Mouse (Mus musculus) layer of hippocampus, adult 11-12 months (tissue): ENCODE data around the gene Shisal1.
A peak's percentile ranks its signal among the peaks of the same experiment; 100 is the strongest.

Source experiments
- DNase-seq: peaks from one replicate; pipeline ENCODE4 v3.0.0; 2022; ENCODE audit warnings: low spot score

Shisal1 gene

DNA sequence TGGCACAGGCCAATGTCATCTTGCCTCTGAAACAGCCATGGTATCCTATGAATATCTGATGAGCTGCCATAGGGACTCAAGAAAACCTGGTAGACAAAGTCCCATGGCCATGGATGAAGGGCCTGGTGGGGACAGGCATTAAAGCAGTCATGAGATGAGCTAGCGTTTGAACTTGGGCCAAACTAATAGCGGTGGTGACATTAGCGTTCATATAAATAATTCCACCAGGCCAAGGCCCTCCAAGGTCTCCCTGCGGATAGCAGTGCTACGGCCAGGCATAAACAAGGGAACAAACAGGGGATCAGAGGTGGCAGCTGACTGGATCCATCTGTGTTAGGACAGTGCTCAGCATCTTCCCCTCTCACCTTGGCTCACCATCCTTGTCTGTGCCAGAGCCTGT is 21.2 kb downstream of the Shisal1 start:
- DNase-seq: no peak

DNA sequence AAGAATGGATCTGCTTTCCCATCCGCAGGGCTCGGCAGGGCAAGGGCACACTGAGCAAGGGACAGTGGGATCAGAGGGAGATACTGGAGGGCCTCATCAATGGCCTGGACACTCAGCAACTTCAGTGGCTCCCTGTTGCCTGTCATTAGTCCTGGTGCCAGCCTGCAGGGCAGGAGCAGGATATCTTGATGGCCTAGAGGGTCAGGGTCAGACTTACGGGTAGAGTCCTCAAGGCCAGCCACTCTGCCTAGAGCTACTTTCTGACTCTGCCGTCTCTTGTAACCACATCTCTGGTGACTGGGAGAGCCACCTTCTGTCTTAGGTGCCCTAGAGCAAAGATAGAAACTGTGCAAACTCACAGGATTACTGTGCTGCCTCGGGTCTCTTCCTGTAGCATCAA is 23.1 kb downstream of the Shisal1 start:
- no peak for DNase-seq

DNA sequence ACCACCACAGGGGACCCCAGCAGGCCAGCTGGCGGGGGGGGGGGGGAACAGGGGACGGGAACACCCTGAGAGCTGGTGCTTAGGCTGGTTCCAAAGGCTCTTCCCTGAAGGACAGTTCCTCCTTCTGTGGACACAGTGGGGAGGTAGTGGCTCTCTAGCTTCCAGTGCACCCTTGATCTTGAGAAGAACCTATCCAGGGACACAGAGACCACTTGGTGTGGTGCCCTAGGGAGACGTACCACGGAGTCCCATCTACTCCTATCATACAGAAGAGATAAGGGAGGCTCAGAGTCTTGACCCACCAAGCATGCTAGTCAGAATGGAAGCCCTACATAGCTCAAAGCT is 28.7 kb downstream of the Shisal1 start:
- no peak for DNase-seq

DNA sequence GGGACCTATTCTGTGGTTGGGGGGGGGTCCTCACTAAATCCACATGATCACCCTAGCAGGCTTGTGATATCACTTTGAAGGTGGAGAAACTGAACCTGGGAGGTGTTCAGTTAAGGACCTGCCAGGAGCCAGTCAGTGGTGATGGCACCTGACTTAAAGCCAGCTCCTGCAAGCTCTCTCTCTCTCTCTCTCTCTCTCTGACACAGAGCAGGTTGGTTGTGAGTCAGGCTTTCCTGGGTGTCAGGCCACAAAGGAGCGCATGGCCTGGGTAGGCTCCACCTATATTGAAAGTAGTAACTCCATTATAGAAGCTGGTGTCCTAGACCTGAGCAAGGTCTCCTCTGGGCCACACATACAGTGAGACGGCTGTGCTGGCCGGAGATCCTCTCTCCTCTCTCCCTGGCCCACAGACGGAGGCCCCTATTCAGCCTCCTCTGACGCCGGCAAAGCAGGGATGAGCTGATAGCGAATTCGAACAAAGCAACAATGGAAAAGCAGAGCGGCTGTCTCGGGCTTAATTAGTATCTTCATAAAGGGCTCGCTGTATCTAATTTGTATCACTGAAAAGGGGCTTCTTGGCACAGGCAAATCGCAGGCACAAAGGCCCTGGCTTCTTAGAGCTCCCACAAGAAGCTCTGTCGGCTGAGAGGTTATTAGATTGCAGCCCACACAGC is 29.2 kb downstream of the Shisal1 start:
- no peak for DNase-seq

DNA sequence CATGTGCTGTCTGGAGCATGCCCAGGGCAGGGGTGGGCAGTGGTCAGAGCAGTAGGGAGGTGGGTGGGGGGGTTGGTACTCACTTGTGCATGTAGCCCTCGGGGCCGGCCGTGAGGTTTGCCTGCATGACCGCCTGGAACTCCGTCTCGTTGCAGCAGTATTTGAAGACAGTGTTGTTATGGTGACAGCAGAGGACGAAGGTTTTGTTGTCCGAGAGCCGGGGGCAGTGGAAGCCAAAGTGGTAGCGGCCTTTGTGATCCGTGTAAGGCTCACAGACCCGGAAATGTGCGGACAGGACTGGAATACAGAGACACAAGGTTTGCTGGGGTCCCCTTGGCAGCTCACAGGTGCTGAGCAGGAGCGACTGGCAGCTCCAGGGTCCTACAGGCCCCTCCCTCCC is 29.9 kb downstream of the Shisal1 start:
- no peak for DNase-seq

DNA sequence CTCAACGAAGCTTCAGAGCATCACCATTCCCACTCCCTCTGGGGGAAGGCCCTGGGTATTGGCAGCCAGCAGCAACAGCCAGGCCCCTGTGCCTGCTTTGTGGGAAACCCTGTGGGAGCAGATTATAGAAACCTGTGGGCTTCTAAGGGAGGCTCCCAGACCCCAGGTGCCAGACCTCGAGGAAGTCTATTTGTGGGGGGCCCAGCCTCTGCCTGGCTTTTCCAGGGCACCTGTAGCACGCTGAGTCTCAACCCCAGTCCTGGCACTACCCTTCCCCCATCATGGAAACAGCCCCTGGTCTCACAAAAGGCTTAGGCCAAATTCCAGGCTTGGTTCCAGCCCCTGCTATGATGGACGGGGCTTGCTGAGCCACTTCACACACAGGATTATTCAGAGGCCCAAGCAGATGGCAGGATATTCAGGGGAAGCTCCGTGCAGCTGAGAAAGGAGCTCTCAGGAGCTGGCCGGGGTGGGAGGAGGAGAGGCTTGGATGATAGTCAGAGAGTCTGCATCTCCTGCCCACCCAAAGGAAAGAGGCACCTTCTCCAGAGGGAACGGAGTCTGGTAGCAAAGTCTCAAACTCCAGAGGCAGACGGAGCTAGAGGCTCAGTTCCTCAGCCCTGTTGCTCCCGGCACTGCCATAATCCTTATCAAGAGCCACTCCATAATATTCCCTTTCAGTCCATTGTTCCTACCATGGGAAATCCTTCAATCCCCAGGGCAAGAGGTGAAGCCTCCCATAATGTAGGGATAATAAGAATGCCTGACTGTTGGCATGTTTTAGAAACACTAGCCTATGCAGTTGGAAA is 32.7 kb downstream of the Shisal1 start:
- peak; percentile 48 for DNase-seq

DNA sequence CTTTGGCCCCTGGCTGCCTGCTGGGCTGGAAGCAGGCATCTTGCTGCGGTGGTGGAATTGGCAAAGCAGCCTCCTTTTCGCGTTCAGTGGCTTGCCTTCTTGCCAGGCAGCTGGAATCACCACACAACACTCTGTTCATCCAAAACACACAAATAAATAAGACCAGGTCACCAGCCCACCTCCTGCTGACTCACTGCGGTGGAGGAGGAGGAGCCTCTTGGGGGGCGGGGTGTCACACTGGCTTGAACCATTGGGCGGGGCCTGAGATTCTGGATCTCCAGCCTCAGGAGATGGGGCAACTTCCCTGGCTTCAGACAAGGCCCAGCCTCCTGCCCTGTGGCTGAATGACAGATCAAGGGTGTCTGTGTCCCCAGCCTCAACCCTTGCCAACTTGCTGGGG is 34.5 kb downstream of the Shisal1 start:
- peak; percentile 43 for DNase-seq

DNA sequence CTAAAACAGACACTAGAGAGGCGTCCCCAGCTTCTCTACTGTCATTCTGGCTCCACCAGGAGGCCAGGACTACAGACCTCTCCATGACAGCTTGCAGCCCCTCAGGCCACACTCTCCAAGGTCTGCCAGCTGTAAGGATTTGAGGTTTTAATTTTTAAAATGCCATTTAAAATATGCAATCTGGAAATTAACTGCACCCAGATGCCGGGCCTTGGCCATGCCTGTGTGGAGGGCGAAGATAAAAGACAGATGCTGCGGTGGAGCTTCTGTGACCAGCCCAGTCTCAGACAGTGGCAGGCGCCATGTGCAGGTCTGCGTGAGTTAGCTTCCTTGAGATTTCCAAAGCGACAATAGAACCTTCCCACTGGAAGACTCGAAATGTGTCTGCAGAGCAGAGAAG is 36.8 kb downstream of the Shisal1 start:
- DNase-seq: no peak

DNA sequence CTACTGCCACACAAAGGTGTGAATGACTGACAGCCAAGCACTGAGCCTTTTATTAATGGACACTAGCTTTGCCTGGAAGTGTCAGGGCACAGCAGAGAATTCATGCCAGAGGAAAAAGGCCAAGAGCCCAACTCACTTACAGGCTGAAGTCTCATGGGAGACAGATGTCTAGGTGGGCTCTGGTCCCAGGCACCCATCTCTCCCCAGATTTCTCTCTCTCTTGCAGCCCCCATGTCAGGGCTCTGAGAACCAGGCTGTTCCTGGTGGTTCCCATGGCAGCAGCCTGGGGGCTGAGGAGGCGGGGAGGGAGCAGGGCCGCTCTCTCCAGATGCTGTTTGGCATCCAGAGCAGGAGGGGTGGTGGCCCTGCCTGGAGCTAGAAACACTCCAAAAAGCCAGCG is 38.3 kb downstream of the Shisal1 start:
- DNase-seq: peak; percentile 52

DNA sequence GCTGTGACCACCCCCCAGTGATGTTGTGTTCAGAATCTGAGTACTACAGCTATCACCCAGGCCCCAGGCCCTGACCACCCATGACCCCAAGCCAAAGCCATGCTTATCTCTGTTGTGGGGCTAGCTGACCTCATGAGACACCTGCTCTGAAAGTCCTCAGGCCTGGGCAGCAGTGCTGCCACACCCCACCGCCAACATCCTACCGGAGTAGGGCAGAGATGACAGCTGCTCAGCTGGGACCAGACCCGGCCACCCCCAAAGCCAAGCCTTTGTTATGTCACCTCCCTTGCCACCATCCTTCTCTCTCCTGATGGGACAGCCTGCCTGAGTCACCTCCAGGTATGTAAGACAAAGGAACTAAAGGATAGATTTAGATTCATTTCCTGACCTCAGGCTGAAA is 41.1 kb downstream of the Shisal1 start:
- DNase-seq: no peak

DNA sequence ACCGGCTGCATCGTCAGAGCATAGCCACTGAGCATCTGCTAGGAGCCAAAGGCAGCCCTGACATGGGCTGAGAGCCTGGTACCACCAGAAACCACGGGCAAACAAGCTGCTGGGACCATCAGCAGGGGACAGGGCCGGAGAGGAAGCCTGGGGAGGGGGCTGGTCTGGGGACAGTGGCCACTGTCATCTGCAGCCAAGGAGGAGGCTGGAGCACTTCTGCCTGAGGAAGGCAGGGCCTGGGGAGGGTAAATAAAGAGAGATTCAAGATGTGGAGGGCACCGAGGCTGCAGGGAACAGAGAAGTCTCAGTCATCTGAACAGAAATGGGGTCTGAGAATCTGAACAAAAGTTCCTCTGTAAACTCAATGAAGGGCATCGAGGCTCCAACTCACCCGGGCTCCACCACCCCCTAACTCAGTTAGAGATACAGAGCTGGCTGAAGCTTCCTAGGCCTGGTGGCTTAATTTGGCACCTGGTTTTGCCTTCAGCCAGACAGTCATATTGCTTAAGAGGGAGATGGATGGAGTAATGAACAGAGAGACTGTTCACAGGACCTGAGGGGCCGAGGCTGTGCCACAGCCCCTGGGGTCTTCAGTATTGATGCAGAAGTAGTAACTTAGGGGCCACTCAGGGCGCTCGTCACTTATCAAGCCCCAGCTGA is 43.3 kb downstream of the Shisal1 start:
- no peak for DNase-seq

DNA sequence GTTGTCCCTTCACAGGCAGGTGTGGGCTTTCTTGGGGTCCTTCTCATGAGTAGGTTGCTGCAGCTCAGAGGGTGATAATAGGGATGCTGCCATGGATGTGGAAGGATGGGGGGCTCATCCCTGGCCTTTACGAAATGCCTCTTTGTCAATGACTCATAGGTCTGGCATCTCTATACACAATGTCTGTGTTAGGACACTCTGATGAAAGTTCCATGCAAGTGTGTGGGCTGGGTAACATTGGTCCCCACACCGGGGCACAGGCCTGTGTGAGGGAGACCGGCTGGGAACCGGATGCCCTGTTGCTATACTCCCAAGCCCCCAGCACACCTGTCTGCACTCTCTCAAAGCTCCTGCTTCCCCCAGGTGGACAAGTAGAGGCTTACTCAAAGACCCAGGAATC is 48.3 kb downstream of the Shisal1 start:
- no peak for DNase-seq

DNA sequence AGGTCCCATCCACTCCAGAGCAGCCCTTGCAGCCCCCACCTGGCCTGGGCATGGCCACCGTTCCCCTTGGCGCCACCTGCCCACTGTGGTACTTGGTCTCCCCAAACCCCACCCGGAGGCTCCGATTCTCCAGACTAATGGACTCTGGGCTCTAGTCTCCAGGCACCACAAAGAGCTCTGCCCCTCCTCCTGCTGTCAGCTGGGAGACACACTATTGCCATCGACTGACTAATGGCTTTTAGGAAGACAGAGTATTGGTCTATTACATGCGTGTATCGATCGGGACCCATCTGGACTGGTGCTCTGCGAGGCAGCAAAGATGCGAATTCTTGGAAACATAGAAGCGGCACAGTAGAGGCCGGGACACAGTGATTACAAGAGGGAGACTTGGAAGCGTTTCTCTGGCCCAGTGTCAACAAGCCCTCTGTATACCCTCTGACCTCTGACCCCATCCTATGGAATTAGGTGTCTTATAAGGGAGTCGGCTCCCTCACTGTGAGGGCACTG is 49.2 kb downstream of the Shisal1 start:
- DNase-seq: no peak

DNA sequence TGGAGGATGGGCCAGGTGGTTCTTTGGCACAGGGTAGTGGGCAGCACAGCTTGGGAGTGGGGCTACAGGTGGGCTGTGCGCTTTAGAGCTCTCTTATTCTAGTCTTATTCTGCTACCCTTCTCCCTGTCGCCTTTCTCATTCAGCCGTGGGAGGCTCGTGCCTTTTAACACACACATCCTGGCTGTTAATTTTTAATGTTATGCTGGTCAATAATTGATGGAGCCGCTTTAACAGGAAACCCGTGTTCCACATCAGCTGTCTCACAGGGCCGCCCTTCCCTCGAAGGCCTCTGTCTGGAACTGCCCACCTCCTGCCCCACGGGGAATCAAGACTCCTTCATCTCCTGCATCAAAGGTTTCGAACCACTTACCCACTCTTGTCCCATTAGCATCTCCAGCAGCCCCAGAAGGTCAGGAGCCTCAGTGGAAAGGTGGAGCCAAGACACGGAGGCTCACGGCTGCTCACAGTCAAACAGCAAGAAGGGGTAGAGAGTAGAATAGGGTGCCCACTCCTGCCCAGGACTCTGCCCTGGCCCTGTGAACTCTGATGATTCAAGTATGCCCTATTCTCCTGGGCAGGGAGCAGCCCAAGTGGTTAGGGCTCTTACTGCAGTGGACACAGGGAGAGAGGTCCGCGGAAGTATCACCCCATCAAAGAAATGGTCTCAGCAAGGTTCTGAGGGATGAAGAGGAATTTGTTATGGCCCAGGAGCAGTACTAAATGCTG is 51.4 kb downstream of the Shisal1 start:
- DNase-seq: no peak

DNA sequence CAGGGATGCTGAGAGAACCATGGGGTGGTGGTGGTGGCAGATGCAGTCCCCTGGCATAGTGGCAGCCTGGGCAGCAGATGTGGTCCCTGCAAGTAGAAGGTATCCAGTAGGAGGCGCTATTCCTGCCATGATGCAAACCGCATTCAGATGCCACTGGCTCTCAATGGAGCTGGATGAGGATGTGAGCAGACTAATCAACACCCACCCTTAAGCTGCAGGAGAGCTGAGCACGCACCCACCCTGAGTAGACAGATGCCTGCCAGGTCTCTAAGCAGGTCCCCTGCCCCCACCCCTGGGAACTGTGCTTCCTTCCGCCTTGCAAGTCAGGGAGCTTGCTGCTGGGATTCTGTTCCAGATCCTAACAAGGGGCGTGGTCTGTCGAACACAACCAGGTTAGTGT is 53.6 kb downstream of the Shisal1 start:
- DNase-seq: peak; percentile 39

DNA sequence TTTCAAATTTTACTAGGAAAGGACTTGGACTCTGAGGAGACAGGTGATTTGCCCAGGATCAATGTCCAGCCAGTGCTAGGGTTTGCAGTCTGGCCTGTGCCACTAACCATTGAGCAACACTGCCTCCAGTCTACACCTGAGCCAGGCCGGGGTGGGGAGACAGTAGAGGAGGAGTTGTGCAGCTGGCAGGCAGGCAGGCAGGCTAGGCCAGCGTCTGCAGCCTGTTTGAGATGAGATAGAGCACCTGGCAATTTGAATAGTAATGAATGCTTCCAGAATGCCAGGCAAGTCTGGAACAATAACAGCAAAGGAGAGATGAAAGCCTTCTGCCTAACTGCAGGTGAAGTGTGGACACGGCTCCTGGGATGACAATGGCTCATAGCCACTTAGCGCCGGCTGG is 54.1 kb downstream of the Shisal1 start:
- DNase-seq: peak; percentile 41

DNA sequence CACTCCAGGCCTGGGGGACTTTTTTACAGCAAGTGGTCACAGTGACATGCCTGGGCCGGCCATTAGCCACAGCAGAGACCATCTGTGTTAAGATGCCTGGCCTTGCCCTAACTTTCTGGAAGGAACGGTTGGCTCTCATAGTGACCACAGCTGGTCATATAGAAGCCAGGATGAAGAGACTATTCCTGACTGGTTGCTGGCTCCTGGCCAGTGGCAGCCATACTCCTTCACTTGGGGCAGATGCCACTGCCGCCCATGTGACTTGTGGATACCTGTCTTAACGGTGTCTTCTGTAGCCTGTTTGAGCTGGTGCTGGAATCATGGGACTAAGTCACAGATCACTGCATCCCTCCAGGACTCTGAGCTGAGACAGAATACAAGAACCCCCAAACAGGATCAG is 54.8 kb downstream of the Shisal1 start:
- no peak for DNase-seq

DNA sequence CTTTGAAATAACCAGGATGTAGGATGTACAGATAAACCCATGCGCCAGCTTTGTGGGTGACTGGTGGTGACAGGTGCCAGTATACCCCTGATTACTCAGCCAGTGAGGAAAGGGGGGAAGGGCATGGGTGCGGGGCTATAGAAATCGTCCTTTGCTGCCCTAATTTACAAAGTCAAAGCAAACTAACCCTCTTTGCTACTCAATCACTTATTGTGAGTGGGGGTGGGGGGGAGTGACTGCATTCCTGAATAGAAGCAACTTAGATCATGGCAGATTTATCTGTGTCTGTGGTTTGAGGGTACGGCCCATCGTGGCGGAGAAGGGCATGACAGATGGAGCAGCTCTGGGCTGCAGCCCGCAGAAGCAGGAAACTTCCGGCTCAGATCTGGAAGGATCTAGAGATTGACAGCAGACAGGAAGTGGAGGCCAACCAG is 58.2 kb downstream of the Shisal1 start:
- no peak for DNase-seq

DNA sequence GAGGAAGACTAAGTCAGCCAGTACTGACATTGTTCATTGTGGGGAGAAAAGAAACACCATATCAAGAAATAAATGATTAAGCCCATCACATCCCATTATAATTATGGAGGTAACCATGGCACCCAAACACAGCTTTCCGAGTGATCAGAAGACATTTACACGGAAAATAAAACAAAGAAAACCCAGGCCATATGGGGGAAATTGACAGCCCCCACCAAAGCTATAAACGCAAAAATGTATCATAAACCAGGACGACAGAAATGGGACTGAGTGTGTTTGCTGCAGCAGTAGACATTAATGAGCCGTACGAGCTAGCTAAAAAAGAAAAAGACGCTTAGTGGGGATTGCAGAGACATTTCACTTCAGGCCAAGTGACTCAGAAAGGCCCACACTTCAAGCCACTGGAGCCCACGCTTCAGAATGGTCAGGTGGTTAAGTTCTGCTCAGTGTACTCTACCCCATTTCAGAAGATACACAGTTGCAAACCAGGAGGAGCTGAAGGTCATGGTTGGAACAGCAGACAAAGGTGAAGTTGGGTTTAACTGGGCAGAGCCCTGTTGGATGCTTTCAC is 60.8 kb downstream of the Shisal1 start:
- DNase-seq: peak; percentile 32

DNA sequence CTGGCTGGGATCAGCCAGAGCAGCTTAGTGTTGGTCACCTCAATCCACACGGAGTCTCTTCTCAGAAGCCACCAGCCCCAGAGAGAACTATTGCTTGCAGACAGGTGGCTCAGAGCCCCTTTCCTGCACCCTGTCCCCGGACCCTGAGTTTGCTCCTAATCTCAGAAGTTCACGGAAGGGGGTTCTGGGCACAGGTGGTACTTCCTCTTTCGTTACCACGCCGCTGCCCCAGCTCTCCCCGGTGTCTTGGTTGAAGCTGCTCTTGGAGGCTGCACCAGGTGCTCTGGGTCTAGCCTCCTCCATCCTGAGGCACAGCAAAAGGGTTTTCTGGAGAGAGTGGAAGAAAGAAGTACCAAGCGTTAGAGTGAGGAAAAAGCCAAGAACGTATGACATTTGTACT is 62.8 kb downstream of the Shisal1 start:
- no peak for DNase-seq

DNA sequence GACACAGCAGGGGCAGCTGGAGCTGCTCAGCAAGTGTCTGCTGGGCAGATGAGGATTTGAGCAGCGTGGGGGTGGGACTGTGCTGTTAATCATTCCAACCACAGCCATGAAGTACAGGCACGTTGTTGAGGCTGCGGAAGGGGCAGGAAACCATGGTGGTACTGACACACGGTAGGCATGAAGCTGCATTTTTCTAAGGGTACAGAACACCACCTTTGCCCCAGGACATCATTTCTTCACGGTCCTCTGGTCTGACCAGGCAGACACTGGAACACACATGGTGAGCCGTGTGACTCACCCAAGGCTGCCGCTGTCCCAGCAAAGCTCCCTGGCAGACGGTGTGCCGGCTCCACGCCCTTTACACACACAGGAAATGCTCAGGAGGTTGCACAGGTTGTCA is 66.7 kb downstream of the Shisal1 start:
- DNase-seq: no peak

DNA sequence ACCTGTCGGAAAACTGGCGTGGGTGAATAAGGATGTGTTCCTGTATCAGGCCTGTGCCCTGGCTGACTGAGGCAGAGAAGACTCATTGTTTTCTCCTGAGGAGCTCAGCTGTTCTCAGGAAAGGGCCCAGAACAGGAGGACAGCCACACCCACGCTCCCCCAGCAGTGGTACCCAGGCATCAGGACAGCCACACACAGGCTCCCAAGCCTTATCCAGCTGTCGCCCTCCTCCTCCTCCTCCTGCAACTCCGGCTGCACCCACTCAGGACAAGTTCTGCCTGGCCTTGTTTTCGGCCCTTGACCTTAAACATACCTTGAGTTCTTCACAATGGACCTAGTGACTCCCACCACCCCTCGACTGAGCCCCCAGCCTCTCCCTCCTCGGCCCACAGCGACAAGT is 68.2 kb downstream of the Shisal1 start:
- no peak for DNase-seq
